Mouse (Mus musculus): ENCODE results near the gene Zfp988.
"Not testable (repeated sequence)": the region's sequence is repeated elsewhere in the genome, so short reads cannot be mapped to it uniquely, and the experiment has no call there.

DNA sequence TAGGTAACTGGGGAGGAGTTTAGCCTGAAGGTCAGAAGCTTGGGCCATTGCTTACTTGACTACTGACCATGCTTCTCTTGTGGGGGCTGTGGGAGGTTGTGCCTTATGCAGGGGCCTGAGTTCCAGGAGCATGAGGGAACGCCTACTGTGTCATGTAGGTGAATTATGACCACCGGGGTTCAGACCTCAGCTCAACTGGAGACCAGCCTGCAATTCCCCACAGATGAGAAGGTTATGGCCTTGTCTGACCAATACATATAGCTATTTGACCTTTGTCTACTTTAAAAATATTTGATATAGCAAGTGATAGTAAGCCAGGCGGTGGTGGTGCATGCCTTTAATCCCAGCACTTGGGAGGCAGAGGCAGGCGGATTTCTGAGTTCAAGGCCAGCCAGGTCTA, 77.7 kb downstream of the Zfp988 start:
- TF ChIP-seq POLR2A (IDR thresholded peaks at IDR 0.05; ENCODE audit: extremely low read depth, insufficient read depth, low read length); CTCF (IDR thresholded peaks at IDR 0.05; ENCODE audit: low read depth, low read length): not testable (repeated sequence)

All from liver, adult 2 months (tissue).